Mouse (Mus musculus): ENCODE measurements around the gene Clmn. TPM values are rescaled to one million over a fixed set of nuclear protein-coding genes. Genes with fewer than 3 reads are reported as not detected.
A peak's percentile ranks its signal among the peaks of the same experiment; 100 is the strongest.
"Not testable (repeated sequence)": the region's sequence is repeated elsewhere in the genome, so short reads cannot be mapped to it uniquely, and the experiment has no call there.

The Clmn gene
- polyA plus RNA-seq, 1 experiment from 2014 or later: 0.99 TPM

DNA sequence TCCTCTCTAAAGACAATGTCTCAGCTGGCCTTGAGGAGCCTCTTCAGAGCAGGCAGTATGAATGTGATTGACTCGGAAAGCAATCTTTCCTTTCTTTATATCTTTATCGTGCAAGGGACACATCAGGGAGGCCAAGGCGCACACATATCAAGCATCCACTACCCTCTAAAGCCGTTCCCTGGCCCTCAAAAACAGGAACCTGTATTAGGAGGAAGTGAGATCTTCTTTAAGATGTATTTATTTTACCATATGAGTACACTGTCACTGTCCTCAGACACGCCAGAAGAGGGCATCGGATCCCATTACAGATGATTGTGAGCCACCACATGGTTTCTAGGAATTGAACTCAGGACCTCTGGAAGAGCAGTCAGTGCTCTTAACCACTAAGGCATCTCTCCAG lies 122.6 kb downstream of the Clmn start:
- Histone ChIP-seq H3K36me3 (ENCODE audit: control insufficient read depth, insufficient read depth, low read length) (no peaks in the 10 kb centered on the region), H3K27ac (replicated peaks; ENCODE audit: low read depth, low read length) (no peak overlapping the region), H3K4me2 (ENCODE audit: low read length) (no peak overlapping the region), H3K9me3 (ENCODE audit: control insufficient read depth, low read length) (no peaks in the 10 kb centered on the region), H3K4me1 (ENCODE audit: control insufficient read depth, insufficient read depth, low read length) (peaks cover 34% of the 10 kb centered on the region), H3K27me3 (ENCODE audit: control insufficient read depth, insufficient read depth, low read length) (no peaks in the 10 kb centered on the region), H3K4me3 (replicated peaks; ENCODE audit: low read depth, low read length) (no peak overlapping the region), H3K9ac (replicated peaks; ENCODE audit: low read length) (no peak overlapping the region)
- 81% methylated on average over 6 of the region's 6 CpGs for WGBS
- no peak for DNase-seq
- no peak for ATAC-seq (ENCODE audit: low FRiP score, low TSS enrichment)

DNA sequence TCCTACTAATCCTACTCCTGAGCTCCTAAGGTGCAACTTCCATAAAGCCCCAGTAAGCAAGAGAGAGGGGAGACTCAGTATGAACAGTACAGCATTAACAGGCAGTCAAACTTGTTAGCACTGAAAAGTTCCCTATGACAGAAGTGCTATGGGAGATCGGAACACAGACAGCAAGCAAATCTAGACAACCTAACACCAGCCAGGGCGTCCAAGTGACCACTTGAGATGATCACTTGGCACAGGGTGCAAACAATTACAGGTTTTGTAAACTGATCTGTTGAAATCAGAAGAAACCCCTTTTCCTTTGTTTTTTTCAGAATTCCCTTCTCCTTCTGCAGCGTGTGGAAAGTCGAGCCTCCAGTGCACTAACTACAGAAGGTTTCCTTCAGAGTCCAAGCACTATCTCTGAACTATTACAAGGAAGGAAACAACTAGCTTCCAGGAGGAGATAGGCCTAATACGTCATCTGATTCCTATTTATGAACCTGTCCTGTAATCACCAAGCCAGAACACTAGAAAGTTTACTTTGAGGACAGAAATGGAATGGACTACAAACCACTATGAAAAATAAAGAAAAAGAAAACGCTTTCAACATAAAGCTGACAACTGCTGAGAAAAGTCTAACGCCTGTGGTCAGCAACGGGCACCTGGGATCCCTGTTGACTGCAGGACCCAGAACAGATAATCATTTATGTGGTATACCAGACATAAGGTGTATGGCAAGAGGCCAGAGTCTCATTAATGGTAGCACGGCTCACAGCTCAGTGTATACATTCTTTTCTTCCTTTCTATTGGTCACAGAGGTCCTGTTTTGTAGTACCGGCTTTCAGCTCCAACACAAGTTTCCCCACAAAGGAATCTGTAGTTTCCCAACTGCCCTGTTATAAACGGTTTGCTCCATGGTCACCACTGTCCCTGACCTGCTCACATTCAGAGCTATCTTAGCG lies 123.8 kb downstream of the Clmn start:
- no peak overlapping the region for H3K27ac ChIP-seq (replicated peaks; ENCODE audit: low read depth, low read length)
- no peak overlapping the region for H3K9ac ChIP-seq (replicated peaks; ENCODE audit: low read length)
- ATAC-seq (ENCODE audit: low FRiP score, low TSS enrichment) (no peak), DNase-seq (no peak)
- H3K4me3 ChIP-seq (replicated peaks; ENCODE audit: low read depth, low read length): no peak overlapping the region
- H3K4me2 ChIP-seq (ENCODE audit: low read length): no peak overlapping the region
- no peaks in the 10 kb centered on the region for H3K36me3 ChIP-seq (ENCODE audit: control insufficient read depth, insufficient read depth, low read length)
- H3K9me3 ChIP-seq (ENCODE audit: control insufficient read depth, low read length): no peaks in the 10 kb centered on the region
- peaks cover 39% of the 10 kb centered on the region for H3K4me1 ChIP-seq (ENCODE audit: control insufficient read depth, insufficient read depth, low read length)
- WGBS: 83% methylated on average over 12 of the region's 12 CpGs
- H3K27me3 ChIP-seq (ENCODE audit: control insufficient read depth, insufficient read depth, low read length): no peaks in the 10 kb centered on the region

DNA sequence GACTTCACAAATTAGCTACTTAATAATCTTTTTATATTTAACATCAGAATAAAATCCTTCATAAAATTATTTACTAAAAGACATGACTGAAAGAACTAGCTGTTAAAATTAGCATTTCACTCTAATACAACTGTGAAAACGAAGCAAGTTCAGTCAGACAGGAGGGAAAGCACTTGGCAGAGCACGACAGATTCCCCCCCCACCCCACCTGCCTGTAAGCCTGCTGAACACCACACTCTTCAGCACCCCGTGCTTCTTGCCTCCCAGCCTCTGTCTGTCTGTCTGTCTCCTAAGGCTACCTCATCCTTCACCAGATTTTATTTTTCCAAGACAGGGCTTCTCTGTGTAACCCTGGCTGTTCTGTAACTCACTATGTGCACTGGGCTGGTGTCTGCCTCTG lies 125.9 kb downstream of the Clmn start:
- no peak overlapping the region for H3K27ac ChIP-seq (replicated peaks; ENCODE audit: low read depth, low read length)

DNA sequence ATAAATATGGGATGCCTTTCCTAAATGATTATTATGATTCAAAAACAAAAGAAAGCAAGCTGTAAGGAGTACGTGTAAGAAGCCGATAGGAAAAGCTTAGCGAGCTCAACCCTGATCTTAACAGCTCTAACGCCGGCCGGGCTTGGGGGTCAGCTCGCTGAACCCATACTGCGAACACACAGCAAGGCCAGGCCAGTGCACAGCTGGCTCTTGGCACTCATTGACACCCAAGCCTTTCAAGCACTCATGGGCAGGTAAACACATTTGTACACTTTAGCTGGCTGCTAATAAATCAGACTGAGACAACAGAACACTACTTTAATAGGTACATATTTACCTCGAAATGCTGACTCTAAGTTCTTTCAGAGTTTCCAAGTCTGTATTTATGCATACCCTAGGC lies 126.4 kb downstream of the Clmn start:
- 73% methylated on average over 9 of the region's 9 CpGs for WGBS
- Histone ChIP-seq H3K4me3 (replicated peaks; ENCODE audit: low read depth, low read length) (no peak overlapping the region), H3K27ac (replicated peaks; ENCODE audit: low read depth, low read length) (no peak overlapping the region), H3K9ac (replicated peaks; ENCODE audit: low read length) (no peak overlapping the region), H3K4me2 (ENCODE audit: low read length) (no peak overlapping the region), H3K36me3 (ENCODE audit: control insufficient read depth, insufficient read depth, low read length) (no peaks in the 10 kb centered on the region), H3K27me3 (ENCODE audit: control insufficient read depth, insufficient read depth, low read length) (no peaks in the 10 kb centered on the region), H3K9me3 (ENCODE audit: control insufficient read depth, low read length) (no peaks in the 10 kb centered on the region), H3K4me1 (ENCODE audit: control insufficient read depth, insufficient read depth, low read length) (peaks cover 39% of the 10 kb centered on the region)
- DNase-seq: no peak
- ATAC-seq (ENCODE audit: low FRiP score, low TSS enrichment): no peak

More for the DNA sequence above, 125.9 kb downstream of the Clmn start:
- H3K9ac ChIP-seq (replicated peaks; ENCODE audit: low read length): no peak overlapping the region
- no peak overlapping the region for H3K4me3 ChIP-seq (replicated peaks; ENCODE audit: low read depth, low read length)
- no peaks in the 10 kb centered on the region for H3K36me3 ChIP-seq (ENCODE audit: control insufficient read depth, insufficient read depth, low read length)
- peaks cover 44% of the 10 kb centered on the region for H3K4me1 ChIP-seq (ENCODE audit: control insufficient read depth, insufficient read depth, low read length)
- no peaks in the 10 kb centered on the region for H3K27me3 ChIP-seq (ENCODE audit: control insufficient read depth, insufficient read depth, low read length)
- no peak overlapping the region for H3K4me2 ChIP-seq (ENCODE audit: low read length)
- ATAC-seq (ENCODE audit: low FRiP score, low TSS enrichment): no peak
- 49% methylated on average over 3 of the region's 3 CpGs for WGBS
- no peaks in the 10 kb centered on the region for H3K9me3 ChIP-seq (ENCODE audit: control insufficient read depth, low read length)
- no peak for DNase-seq

DNA sequence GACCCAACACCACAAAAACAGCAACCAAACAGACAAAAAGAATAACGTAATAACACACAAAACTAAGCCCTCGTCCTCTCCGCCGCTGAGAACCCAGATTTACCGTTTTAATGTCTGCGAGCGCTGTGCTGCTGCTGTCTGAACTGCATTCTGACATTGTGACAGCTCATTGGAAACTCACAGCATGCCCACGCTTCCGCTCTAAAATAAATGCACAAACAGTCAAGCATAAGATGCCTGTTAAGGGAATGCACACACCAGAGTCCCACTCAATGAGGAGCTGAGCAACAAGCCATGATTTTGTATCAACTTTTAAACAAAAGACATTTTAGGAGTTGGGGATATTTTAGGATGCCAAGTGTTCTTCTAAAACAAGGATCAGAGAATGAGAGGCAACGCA lies 127.2 kb downstream of the Clmn start:
- peaks cover 37% of the 10 kb centered on the region for H3K4me1 ChIP-seq (ENCODE audit: control insufficient read depth, insufficient read depth, low read length)
- H3K27me3 ChIP-seq (ENCODE audit: control insufficient read depth, insufficient read depth, low read length): no peaks in the 10 kb centered on the region
- no peak overlapping the region for H3K9ac ChIP-seq (replicated peaks; ENCODE audit: low read length)
- no peaks in the 10 kb centered on the region for H3K9me3 ChIP-seq (ENCODE audit: control insufficient read depth, low read length)
- H3K27ac ChIP-seq (replicated peaks; ENCODE audit: low read depth, low read length): no peak overlapping the region
- H3K4me2 ChIP-seq (ENCODE audit: low read length): no peak overlapping the region
- no peak for ATAC-seq (ENCODE audit: low FRiP score, low TSS enrichment)
- no peak overlapping the region for H3K4me3 ChIP-seq (replicated peaks; ENCODE audit: low read depth, low read length)
- peak; percentile 40 for DNase-seq
- 52% methylated on average over 10 of the region's 10 CpGs for WGBS
- 0 out of 2 replicates have a peak, but pooled peaks cover 3% of the 10 kb centered on the region for H3K36me3 ChIP-seq (ENCODE audit: control insufficient read depth, insufficient read depth, low read length)

DNA sequence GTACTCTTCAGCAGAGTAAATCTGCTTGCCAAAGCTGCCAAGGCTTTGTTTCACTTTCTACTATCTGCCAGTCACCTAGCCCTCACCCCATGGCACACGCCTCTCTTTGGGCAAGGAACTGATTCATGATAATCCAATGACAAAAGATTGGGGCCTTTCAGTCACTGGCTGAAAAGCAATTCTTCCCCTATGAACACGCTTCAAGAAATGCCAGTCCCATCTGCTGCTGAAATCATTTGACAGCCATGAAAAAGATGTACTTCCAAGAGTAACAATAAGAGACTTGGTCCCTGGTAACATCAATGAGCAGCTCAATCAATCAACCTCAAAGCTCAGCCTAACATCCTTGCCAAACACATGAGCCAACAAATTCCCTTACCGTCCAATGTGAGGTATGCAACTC lies 128.9 kb downstream of the Clmn start:
- no peak for ATAC-seq (ENCODE audit: low FRiP score, low TSS enrichment)
- Histone ChIP-seq H3K4me2 (ENCODE audit: low read length) (no peak overlapping the region), H3K27me3 (ENCODE audit: control insufficient read depth, insufficient read depth, low read length) (no peaks in the 10 kb centered on the region), H3K4me1 (ENCODE audit: control insufficient read depth, insufficient read depth, low read length) (peaks cover 41% of the 10 kb centered on the region), H3K27ac (replicated peaks; ENCODE audit: low read depth, low read length) (0 out of 2 replicates have a peak overlapping the region, but pooled peaks have one; percentile 5), H3K9ac (replicated peaks; ENCODE audit: low read length) (no peak overlapping the region), H3K4me3 (replicated peaks; ENCODE audit: low read depth, low read length) (no peak overlapping the region), H3K36me3 (ENCODE audit: control insufficient read depth, insufficient read depth, low read length) (peaks cover 9% of the 10 kb centered on the region), H3K9me3 (ENCODE audit: control insufficient read depth, low read length) (no peaks in the 10 kb centered on the region)
- WGBS: 9% methylated on average over 3 of the region's 3 CpGs
- peak; percentile 50 for DNase-seq

DNA sequence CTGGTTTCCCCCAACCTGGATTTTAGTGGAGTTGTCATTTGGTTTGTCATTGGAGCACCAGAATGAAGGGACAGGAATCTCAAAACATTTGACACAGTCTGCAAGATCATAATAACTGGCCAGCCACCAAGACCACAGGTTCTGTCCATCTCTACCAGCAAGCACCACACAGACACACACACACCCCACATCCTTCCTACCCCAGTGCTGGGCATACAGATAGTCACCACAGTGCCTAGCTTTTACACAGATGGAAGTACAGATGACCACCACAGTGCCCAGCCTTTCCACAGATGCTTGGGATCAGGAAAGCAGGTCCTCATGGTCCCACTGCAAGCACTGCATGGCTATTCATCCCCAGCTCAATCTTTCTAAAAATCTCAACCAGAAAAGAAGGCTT lies 131.7 kb downstream of the Clmn start:
- Histone ChIP-seq H3K9ac (replicated peaks; ENCODE audit: low read length) (no peak overlapping the region), H3K27me3 (ENCODE audit: control insufficient read depth, insufficient read depth, low read length) (no peaks in the 10 kb centered on the region), H3K9me3 (ENCODE audit: control insufficient read depth, low read length) (no peaks in the 10 kb centered on the region), H3K27ac (replicated peaks; ENCODE audit: low read depth, low read length) (no peak overlapping the region), H3K4me1 (ENCODE audit: control insufficient read depth, insufficient read depth, low read length) (peaks cover 28% of the 10 kb centered on the region), H3K36me3 (ENCODE audit: control insufficient read depth, insufficient read depth, low read length) (peaks cover 36% of the 10 kb centered on the region), H3K4me3 (replicated peaks; ENCODE audit: low read depth, low read length) (no peak overlapping the region), H3K4me2 (ENCODE audit: low read length) (no peak overlapping the region)
- DNase-seq: no peak
- no peak for ATAC-seq (ENCODE audit: low FRiP score, low TSS enrichment)

DNA sequence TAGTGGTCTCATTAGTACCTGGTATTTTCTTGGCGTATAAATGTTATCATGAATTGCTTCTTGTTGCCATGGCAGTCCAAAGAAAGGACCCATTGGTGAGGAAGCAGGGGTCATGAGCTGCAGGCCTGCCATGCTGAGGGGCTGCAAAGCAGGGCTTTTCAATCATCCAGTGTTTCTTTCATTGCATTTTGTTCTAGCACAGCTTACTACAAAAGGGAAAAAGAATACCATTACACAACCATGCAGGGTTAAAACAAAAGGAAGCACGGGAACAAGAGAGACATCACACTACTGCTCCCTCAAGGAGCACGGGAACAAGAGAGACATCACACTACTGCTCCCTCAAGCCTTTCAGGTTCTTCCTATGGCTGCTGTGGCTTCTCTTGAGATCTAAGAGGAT lies 133.1 kb downstream of the Clmn start:
- H3K9me3 ChIP-seq (ENCODE audit: control insufficient read depth, low read length): no peaks in the 10 kb centered on the region
- peaks cover 50% of the 10 kb centered on the region for H3K36me3 ChIP-seq (ENCODE audit: control insufficient read depth, insufficient read depth, low read length)
- H3K4me2 ChIP-seq (ENCODE audit: low read length): no peak overlapping the region
- H3K9ac ChIP-seq (replicated peaks; ENCODE audit: low read length): no peak overlapping the region
- H3K4me3 ChIP-seq (replicated peaks; ENCODE audit: low read depth, low read length): no peak overlapping the region
- ATAC-seq (ENCODE audit: low FRiP score, low TSS enrichment): no peak
- WGBS: 7% methylated on average over 3 of the region's 3 CpGs
- H3K27ac ChIP-seq (replicated peaks; ENCODE audit: low read depth, low read length): no peak overlapping the region
- no peaks in the 10 kb centered on the region for H3K27me3 ChIP-seq (ENCODE audit: control insufficient read depth, insufficient read depth, low read length)
- peaks cover 20% of the 10 kb centered on the region for H3K4me1 ChIP-seq (ENCODE audit: control insufficient read depth, insufficient read depth, low read length)
- DNase-seq: no peak

DNA sequence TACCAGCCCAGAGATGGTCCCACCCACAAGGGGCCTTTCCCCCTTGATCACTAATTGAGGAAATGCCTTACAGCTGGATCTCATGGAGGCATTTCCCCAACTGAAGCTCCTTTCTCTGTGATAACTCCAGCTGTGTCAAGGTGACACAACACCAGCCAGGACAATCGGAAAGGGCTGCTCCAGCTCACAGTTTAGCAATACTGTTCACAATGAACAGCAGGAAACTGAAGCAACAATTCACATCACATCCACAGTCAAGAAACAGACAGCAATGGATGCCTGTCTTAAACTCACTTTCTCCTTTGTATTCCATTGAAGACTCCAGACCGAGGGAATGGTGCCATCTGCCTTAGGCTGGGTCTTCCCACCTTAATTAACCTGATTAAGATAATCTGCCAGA lies 138.4 kb downstream of the Clmn start:
- WGBS: 89% methylated on average over 2 of the region's 2 CpGs
- not testable (repeated sequence) for DNase-seq; H3K9me3 ChIP-seq (ENCODE audit: control insufficient read depth, low read length); H3K4me2 ChIP-seq (ENCODE audit: low read length); ATAC-seq (ENCODE audit: low FRiP score, low TSS enrichment); H3K27me3 ChIP-seq (ENCODE audit: control insufficient read depth, insufficient read depth, low read length); H3K4me1 ChIP-seq (ENCODE audit: control insufficient read depth, insufficient read depth, low read length); H3K27ac ChIP-seq (replicated peaks; ENCODE audit: low read depth, low read length); H3K9ac ChIP-seq (replicated peaks; ENCODE audit: low read length); H3K4me3 ChIP-seq (replicated peaks; ENCODE audit: low read depth, low read length)
- peaks cover 84% of the 10 kb centered on the region for H3K36me3 ChIP-seq (ENCODE audit: control insufficient read depth, insufficient read depth, low read length)

All from midbrain, embryonic 14.5 days (tissue).